ENCODE assay signal across 8 mouse cellular contexts in the genomic region with DNA sequence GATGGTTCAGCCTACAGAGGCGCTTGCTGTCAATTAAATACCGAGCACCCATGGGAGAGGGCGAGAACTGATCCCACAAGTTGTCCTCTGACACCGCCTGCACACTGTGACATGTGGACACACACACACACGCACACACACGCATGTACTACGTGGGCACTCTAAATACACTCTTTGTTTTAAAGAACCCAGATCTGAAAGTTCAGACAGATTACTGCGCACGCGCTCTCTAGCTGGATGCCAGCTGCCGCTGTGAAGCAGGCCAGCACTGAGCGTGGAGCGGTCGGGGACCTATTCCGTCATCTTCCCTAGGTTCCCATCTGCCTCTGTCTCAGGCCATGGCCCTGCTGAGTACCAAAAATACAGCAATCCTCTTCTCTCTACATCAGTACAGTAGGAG.
DNase-seq lines count a peak whose midpoint lies in the region; ATAC-seq and TF ChIP-seq lines count a peak whose summit lies in the region.

No protein-coding gene starts in this region.

- no peaks in the 10 kb centered on the region for H3K27me3 ChIP-seq in cerebellum, adult 2 months (ENCODE audit: control insufficient read depth, insufficient read depth, low read length)
- no peaks in the 10 kb centered on the region for H3K27me3 ChIP-seq in heart, embryonic 14.5 days (ENCODE audit: control insufficient read depth, insufficient read depth, low read length)
- H3K27me3 ChIP-seq in stomach, postnatal 0 days (ENCODE audit: control insufficient read depth, insufficient read depth, low read length): no peaks in the 10 kb centered on the region

- no peak for TF ChIP-seq EP300 in stomach, postnatal 0 days (optimal IDR thresholded peaks at IDR 0.05)

- no peak overlapping the region for H3K27ac ChIP-seq in cerebellum, adult 2 months (ENCODE audit: insufficient read depth, low read length)
- H3K27ac ChIP-seq in heart, embryonic 14.5 days (replicated peaks in 1 of 2; ENCODE audit: control insufficient read depth in 1 of 2, insufficient read depth in 1 of 2, low read depth in 2 of 2, low read length in 2 of 2): peak overlapping the region in 1 of 2 experiments; percentile 4; a peak in 1 of 4 replicates
- no peak overlapping the region for H3K27ac ChIP-seq in stomach, postnatal 0 days (replicated peaks)

- H3K4me3 ChIP-seq in cerebellum, adult 2 months (replicated peaks; ENCODE audit: insufficient read depth, low read depth, low read length): no peak overlapping the region
- H3K4me3 ChIP-seq in heart, embryonic 14.5 days (ENCODE audit: control insufficient read depth in 1 of 2, insufficient read depth in 1 of 2, low read depth in 1 of 2, low read length in 2 of 2): no peak overlapping the region
- H3K4me3 ChIP-seq in stomach, postnatal 0 days (ENCODE audit: low read depth, low read length): no peak overlapping the region

- peak overlapping the region; percentile 30 for H3K4me2 ChIP-seq in heart, embryonic 14.5 days (ENCODE audit: low read length)
- no peak overlapping the region for H3K4me2 ChIP-seq in stomach, postnatal 0 days (replicated peaks; ENCODE audit: low read depth)

- H3K36me3 ChIP-seq in heart, embryonic 14.5 days (ENCODE audit: control insufficient read depth, insufficient read depth, low read length): no peaks in the 10 kb centered on the region
- no peaks in the 10 kb centered on the region for H3K36me3 ChIP-seq in stomach, postnatal 0 days (ENCODE audit: control insufficient read depth, insufficient read depth, low read length)

- WGBS in cerebellum, adult 2 months: 28% methylated on average over 15 of the region's 15 CpGs
- WGBS in heart, embryonic 14.5 days: 61% methylated on average over 15 of the region's 15 CpGs
- WGBS in stomach, postnatal 0 days: 68% methylated on average over 15 of the region's 15 CpGs

- H3K9me3 ChIP-seq in heart, embryonic 14.5 days (ENCODE audit: control insufficient read depth, low read length): no peaks in the 10 kb centered on the region
- H3K9me3 ChIP-seq in stomach, postnatal 0 days (ENCODE audit: control insufficient read depth, low read length): no peaks in the 10 kb centered on the region

- H3K9ac ChIP-seq in heart, embryonic 14.5 days (ENCODE audit: low read length): peak overlapping the region; percentile 39; the same call in 1 of the 2 replicates
- no peak overlapping the region for H3K9ac ChIP-seq in stomach, postnatal 0 days (ENCODE audit: low read length)

- H3K4me1 ChIP-seq in cerebellum, adult 2 months (ENCODE audit: control insufficient read depth, insufficient read depth, low read length): peaks cover 2% of the 10 kb centered on the region; the same call in 1 of the 2 replicates
- H3K4me1 ChIP-seq in heart, embryonic 14.5 days (ENCODE audit: control insufficient read depth in 2 of 2, insufficient read depth in 2 of 2, low read length in 2 of 2): peaks cover 0 to 6% of the 10 kb centered on the region in 2 experiments; a peak in 1 of 4 replicates
- no peaks in the 10 kb centered on the region for H3K4me1 ChIP-seq in stomach, postnatal 0 days (replicated peaks; ENCODE audit: control insufficient read depth, insufficient read depth)

- no peak for TF ChIP-seq CTCF in cerebellum, adult 2 months (IDR thresholded peaks at IDR 0.05; ENCODE audit: borderline replicate concordance, insufficient read depth, low read depth, low read length)
- no peak for TF ChIP-seq CTCF in stomach, postnatal 0 days (IDR thresholded peaks at IDR 0.05; ENCODE audit: low read depth)

- ATAC-seq in heart, embryonic 14.5 days (ENCODE audit: insufficient number of reproducible peaks, insufficient read depth, low FRiP score, low read depth): no peak
- ATAC-seq in stomach, postnatal 0 days (ENCODE audit: low FRiP score, low TSS enrichment): 0 out of 2 replicates have a peak, but pooled peaks have one; percentile 26
- no peak for ATAC-seq in CD4-positive, CD25-positive, alpha-beta regulatory T cell, adult 4 months

- intact Hi-C loops in left cerebral cortex, postnatal 36 days (cut with DNase I): loop anchor here (5.0 kb wide), 1 partner anchor 91 kb away; a partner anchor contains a TSS

- DNase-seq in heart, adult 8-10 months (ENCODE audit: low spot score): peak; percentile 6
- no peak for DNase-seq in heart, adult 9 months (ENCODE audit: low spot score in 2 of 2)
- DNase-seq in cerebellum, adult 2 months: peak; percentile 59 to 62
- peak; percentile 69 to 79 for DNase-seq in left cerebral cortex, postnatal 36 days (ENCODE audit: low spot score in 2 of 2)
- no peak for DNase-seq in stomach, postnatal 0 days (ENCODE audit: low spot score)
- no peak for DNase-seq in kidney, adult 9 months

- no peak for TF ChIP-seq POLR2A in cerebellum, adult 2 months (IDR thresholded peaks at IDR 0.05; ENCODE audit: borderline replicate concordance, insufficient read depth, low read length)

Comparison
In these comparisons a context has a peak if more than half of its experiments do, and no peak if none do; other contexts are left out.
1. DNase-seq: peak in heart, adult 8-10 months (single experiment), cerebellum, adult 2 months (2 of 2) and left cerebral cortex, postnatal 36 days (2 of 2); none in heart, adult 9 months (0 of 2), stomach, postnatal 0 days (single experiment) and kidney, adult 9 months (single experiment).